Mouse (Mus musculus): ENCODE measurements at regions not wholly inside any gene's neighbourhood (a gene's known extent, or its start where the extent isn't known, plus 50 kb on each side); places are given as distances from the start of the nearest gene placed in this dataset.

- in situ Hi-C loops (cut with MboI, MseI): no loop called here
These were observed 199.0 kb downstream of the Cdca7 start for GRCm38 (mm10) chr2:72674856-72675440.

- in situ Hi-C loops (cut with MboI, MseI): no loop called here
These were observed 201.8 kb downstream of the Cdca7 start for GRCm38 (mm10) chr2:72677731-72678130.

- in situ Hi-C loops (cut with MboI, MseI): no loop called here
These were observed 212.1 kb downstream of the Cdca7 start for GRCm38 (mm10) chr2:72688031-72688430.

- in situ Hi-C loops (cut with MboI, MseI): no loop called here
These were observed 225.1 kb downstream of the Cdca7 start for GRCm38 (mm10) chr2:72701081-72701480.

GRCm38 (mm10) chr2:72703238-72703637, 227.3 kb downstream of the Cdca7 start:
- in situ Hi-C loops (cut with MboI, MseI): no loop called here

- in situ Hi-C loops (cut with MboI, MseI): no loop called here
These were observed 232.0 kb downstream of the Cdca7 start for GRCm38 (mm10) chr2:72707676-72708659.

- in situ Hi-C loops (cut with MboI, MseI): no loop called here
These were observed 241.0 kb downstream of the Cdca7 start for GRCm38 (mm10) chr2:72716931-72717330.

GRCm38 (mm10) chr2:72728699-72729098, 251.5 kb downstream of the Sp3 start:
- in situ Hi-C loops (cut with MboI, MseI): no loop called here

GRCm38 (mm10) chr2:72733371-72733770, 246.9 kb downstream of the Sp3 start:
- in situ Hi-C loops (cut with MboI, MseI): no loop called here

- in situ Hi-C loops (cut with MboI, MseI): no loop called here
These were observed 245.2 kb downstream of the Sp3 start for GRCm38 (mm10) chr2:72735035-72735434.

GRCm38 (mm10) chr2:72736685-72737084, 243.6 kb downstream of the Sp3 start:
- in situ Hi-C loops (cut with MboI, MseI): no loop called here

GRCm38 (mm10) chr2:72740391-72741361, 239.6 kb downstream of the Sp3 start:
- in situ Hi-C loops (cut with MboI, MseI): no loop called here

GRCm38 (mm10) chr2:72741746-72742145, 238.5 kb downstream of the Sp3 start:
- in situ Hi-C loops (cut with MboI, MseI): no loop called here

GRCm38 (mm10) chr2:72743651-72744050, 236.6 kb downstream of the Sp3 start:
- in situ Hi-C loops (cut with MboI, MseI): no loop called here

GRCm38 (mm10) chr2:72744901-72745300, 235.3 kb downstream of the Sp3 start:
- in situ Hi-C loops (cut with MboI, MseI): no loop called here

GRCm38 (mm10) chr2:72746476-72747215, 233.6 kb downstream of the Sp3 start:
- in situ Hi-C loops (cut with MboI, MseI): no loop called here

- in situ Hi-C loops (cut with MboI, MseI): no loop called here
These were observed 232.9 kb downstream of the Sp3 start for GRCm38 (mm10) chr2:72747299-72747698.

- in situ Hi-C loops (cut with MboI, MseI): no loop called here
These were observed 230.8 kb downstream of the Sp3 start for GRCm38 (mm10) chr2:72749495-72749894.

GRCm38 (mm10) chr2:72751441-72751840, 228.8 kb downstream of the Sp3 start:
- in situ Hi-C loops (cut with MboI, MseI): no loop called here

GRCm38 (mm10) chr2:72752624-72753176, 227.5 kb downstream of the Sp3 start:
- in situ Hi-C loops (cut with MboI, MseI): no loop called here

Measured in T-helper 1 cell (primary cell).